Mouse (Mus musculus): ENCODE results near the gene Rgs7bp. TPM values are rescaled to one million over a fixed set of nuclear protein-coding genes. Genes with fewer than 3 reads are reported as not detected.

Gene Rgs7bp
- polyA plus RNA-seq (2017; shearing (Covaris generic)) = not detected

DNA sequence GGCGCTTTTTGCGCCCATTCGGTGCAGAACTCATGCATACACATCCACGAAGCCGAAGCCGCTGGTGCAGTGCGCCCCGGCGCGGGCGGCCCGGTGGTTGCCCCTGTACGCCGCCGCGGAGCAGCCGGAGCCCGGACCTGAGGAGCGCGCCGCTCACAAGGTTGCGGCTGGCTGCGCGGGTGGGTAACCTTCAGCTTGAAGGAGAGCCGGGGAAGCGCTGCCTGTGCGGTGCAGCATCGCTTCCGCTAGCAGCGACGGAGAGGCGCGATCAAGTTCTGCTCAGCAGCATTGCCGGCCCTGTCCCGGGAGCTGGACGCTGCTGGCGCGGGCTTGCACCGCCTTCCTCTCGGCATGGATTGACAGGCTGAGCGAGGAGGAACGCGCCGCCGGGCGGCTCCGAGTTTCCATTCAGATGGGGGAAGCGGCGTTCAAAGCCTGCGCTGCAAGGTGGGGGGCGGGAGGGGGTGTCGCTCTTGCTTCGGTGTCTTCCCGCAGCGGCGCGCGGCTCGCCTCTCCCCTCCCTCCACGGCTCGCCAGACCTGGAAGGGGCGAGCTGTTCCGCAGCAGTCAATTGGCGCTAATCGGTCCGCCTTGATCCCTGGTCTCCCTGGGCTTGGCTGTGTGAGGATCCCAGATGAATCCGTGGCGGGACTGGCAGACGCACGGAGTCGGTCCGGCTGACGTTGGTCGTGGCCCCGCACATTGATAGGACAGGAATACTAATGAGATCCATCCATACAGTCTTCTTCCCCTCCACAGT lies at the start of gene Rgs7bp:
Gene Rgs7bp, minus strand, starts transcription at position 750 of the 760 bp plus-strand sequence.

DNA sequence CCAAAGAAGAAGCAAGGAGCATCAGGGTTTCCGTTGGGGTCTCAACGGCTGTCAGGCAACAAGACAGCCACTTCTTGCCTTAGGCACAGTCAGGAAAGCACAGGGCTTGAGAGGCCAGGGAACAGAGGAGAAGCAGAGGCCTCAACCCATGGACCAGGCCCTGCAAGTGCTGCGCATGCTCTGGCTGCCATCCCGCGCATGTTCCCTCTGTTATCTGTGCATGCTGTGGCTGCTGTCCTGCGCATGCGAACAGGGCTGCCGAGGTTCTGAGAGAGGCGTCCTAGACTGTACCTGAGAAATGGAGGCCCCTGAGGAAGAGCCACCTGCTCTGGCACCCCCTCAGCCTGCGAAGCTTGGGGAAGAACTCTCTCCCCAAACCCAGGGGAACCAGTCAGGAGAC lies 27.1 kb upstream of the Rgs7bp start, which contains the start of gene 4933425L06Rik:
Gene 4933425L06Rik, plus strand, starts transcription at position 261 of the 400 bp plus-strand sequence.

Other genes with a start within 250 kb of the Rgs7bp start
- gene Cwc27, start 237.8 kb downstream of the Rgs7bp start, polyA plus RNA-seq (2017; shearing (Covaris generic)) = 38.8 TPM
- 0.57 TPM for gene Shisal2b, start 191.0 kb downstream of the Rgs7bp start, polyA plus RNA-seq (2017; shearing (Covaris generic))
- not detected for gene 4933425L06Rik, start 27.2 kb upstream of the Rgs7bp start, polyA plus RNA-seq (2017; shearing (Covaris generic))
- gene Rnf180, start 239.9 kb upstream of the Rgs7bp start, polyA plus RNA-seq (2017; shearing (Covaris generic)) = 0.27 TPM

All from CD4-positive, CD25-positive, alpha-beta regulatory T cell, adult 9 weeks (primary cell).